Mouse (Mus musculus) kidney, embryonic 14.5 days (tissue): ENCODE data around the gene Lrrc26. TPM values are rescaled to one million over a fixed set of nuclear protein-coding genes. Genes with fewer than 3 reads are reported as not detected.
A peak's percentile ranks its signal among the peaks of the same experiment; 100 is the strongest.

Source experiments
- ATAC-seq: fragments of 200-750 bp; cut with Nextera tagmentation; 2 replicates; pipeline ENCODE4 v1.8.0; 2017; ENCODE audit warnings: moderate number of reproducible peaks, mild to moderate bottlenecking, moderate TSS enrichment, moderate library complexity; ENCODE audit not compliant: low FRiP score, low TSS enrichment
- H3K27ac ChIP-seq: fragments of 300-500 bp; sonication (generic); 2 replicates; pipeline ENCODE4 v1.5.1; 2014; ENCODE audit warnings: low read depth, mild to moderate bottlenecking, low read length, moderate library complexity, mixed read lengths
- H3K27me3 ChIP-seq: fragments of 300-500 bp; sonication (generic); 2 replicates; pipeline ENCODE4 v1.6.1; 2014; ENCODE audit warnings: mild to moderate bottlenecking, low read length; ENCODE audit not compliant: control insufficient read depth, insufficient read depth
- H3K36me3 ChIP-seq: fragments of 300-500 bp; sonication (generic); 2 replicates; pipeline ENCODE4 v1.6.1; 2014; ENCODE audit warnings: low read length, mixed read lengths; ENCODE audit not compliant: control insufficient read depth, insufficient read depth
- H3K4me1 ChIP-seq: fragments of 300-500 bp; sonication (generic); 2 replicates; pipeline ENCODE4 v1.6.1; 2014; ENCODE audit warnings: low read length, mixed read lengths; ENCODE audit not compliant: control insufficient read depth, insufficient read depth
- H3K4me2 ChIP-seq: fragments of 300-500 bp; sonication (generic); replicated peaks from 2 replicates; pipeline ENCODE4 v1.6.1; 2014; ENCODE audit warnings: low read depth, mild to moderate bottlenecking, low read length
- H3K4me3 ChIP-seq: fragments of 300-500 bp; sonication (generic); 2 replicates; pipeline ENCODE4 v1.5.1; 2014; ENCODE audit warnings: mild to moderate bottlenecking, low read length
- H3K9ac ChIP-seq: fragments of 300-500 bp; sonication (generic); 2 replicates; pipeline ENCODE4 v1.6.1; 2014; ENCODE audit warnings: low read depth, mild to moderate bottlenecking, low read length, moderate library complexity
- H3K9me3 ChIP-seq: fragments of 300-500 bp; sonication (generic); 2 replicates; pipeline ENCODE4 v1.6.1; 2016; ENCODE audit warnings: low read length; ENCODE audit not compliant: control insufficient read depth
- WGBS: fragments of 180-500 bp; shearing (Covaris S2); extraction: QIAGEN DNeasy Blood & Tissue Kit; methylation state at CpG from one replicate; pipeline ENCODE4 v1.1.7; 2014; 5-methylcytosine and 5-hydroxymethylcytosine counted together
- polyA plus RNA-seq: library from polyadenylated mRNA; unstranded; fragments of >200 nt; fragmentation: Nextera tagmentation; extraction: Ambion mirVana; gene quantifications from 2 replicates; pipeline ENCODE4 v1.2.1, GENCODE M21; 2014

Lrrc26 gene
- polyA plus RNA-seq, 1 experiment from 2014 or later = not detected

DNA sequence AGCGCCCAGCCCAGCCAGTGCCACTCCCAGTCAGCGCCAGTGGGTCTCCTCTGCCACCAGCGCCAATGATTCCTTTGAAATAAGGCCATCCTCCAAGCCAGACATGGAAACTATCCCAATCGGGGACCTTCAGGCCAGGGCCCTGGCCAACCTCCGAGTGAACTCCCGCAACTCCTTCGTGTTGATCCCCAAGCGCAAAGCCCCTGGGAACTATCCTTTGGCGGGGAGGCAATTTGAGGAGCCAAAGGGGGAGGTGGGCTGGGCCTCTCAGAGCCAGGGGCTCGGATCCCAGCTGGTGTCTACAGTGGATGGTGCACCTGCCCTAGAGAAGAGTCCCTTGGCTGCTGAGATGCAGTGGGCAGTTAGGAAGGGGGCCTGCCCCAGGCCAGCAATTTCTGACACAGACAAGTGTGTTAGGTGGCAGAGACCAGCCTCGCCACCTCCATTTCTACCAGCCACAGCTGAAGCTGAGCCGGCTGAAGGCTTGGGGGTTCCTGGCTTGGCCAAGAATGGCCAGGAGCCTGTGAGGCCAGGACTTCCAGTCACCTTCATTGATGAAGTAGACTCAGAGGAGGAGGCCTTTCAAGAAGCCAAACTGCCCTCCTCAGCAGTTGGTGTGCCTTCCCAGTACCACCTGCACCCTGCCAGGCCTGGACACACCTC is 26.0 kb upstream of the Lrrc26 start:
- Histone ChIP-seq H3K9me3 (no peaks in the 10 kb centered on the region), H3K9ac (peak overlapping the region; percentile 66), H3K4me1 (peaks cover 14% of the 10 kb centered on the region), H3K4me3 (peak overlapping the region; percentile 78), H3K27ac (no peak overlapping the region), H3K36me3 (peaks cover under 1% of the 10 kb centered on the region), H3K4me2 (peak overlapping the region; percentile 99), H3K27me3 (peaks cover 14% of the 10 kb centered on the region)
- 19% methylated on average over 12 of the region's 12 CpGs for WGBS
- ATAC-seq = no peak

DNA sequence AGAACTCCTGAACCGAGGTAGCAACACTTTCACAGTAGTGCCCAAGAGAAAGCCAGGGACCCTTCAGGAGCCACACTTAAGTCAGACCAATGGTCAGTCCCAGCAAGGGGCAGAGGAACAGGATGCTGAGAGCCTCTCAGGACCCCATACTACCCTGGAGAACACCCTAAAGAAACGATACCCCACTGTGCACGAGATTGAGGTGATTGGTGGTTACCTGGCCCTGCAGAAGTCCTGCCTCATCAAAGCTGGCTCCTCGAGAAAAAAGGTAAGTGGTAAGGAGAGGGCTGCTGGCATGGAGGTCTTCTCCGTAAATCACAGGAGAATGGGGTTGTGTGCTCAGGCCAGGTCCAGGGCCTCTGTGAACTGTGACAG is 25.4 kb upstream of the Lrrc26 start:
- 81% methylated on average over 5 of the region's 5 CpGs for WGBS
- Histone ChIP-seq H3K27ac (no peak overlapping the region), H3K27me3 (peaks cover 14% of the 10 kb centered on the region), H3K36me3 (peaks cover 6% of the 10 kb centered on the region), H3K4me3 (no peak overlapping the region; the same call in 1 of the 2 replicates), H3K4me2 (peak overlapping the region; percentile 15; the same call in 1 of the 2 replicates), H3K4me1 (peaks cover 14% of the 10 kb centered on the region), H3K9ac (no peak overlapping the region; the same call in 1 of the 2 replicates), H3K9me3 (no peaks in the 10 kb centered on the region)
- ATAC-seq = no peak

DNA sequence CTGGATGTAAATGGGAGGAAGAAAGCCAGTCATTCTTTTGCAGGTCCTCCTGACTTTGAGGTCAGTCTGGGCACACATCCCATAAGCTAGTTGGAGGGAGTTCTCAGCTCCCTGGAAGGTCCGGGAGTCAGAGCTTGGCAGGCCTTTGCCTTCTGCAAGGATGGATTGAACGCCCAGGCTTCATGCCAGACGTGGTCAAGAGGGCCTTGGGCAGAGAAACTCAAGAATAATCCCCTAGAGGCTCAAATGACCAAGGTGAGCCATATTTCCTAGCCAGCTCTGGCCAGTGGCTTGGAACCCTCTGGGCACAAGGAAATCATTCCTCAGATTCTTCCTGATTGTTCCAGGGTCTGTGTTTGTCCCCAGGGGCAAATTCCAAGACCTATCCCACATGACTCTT is 24.9 kb upstream of the Lrrc26 start:
- peaks cover 12% of the 10 kb centered on the region for H3K36me3 ChIP-seq
- peaks cover 14% of the 10 kb centered on the region for H3K4me1 ChIP-seq
- peak overlapping the region; percentile 15; the same call in 1 of the 2 replicates for H3K4me2 ChIP-seq
- H3K9ac ChIP-seq = no peak overlapping the region
- peaks cover 14% of the 10 kb centered on the region for H3K27me3 ChIP-seq
- 70% methylated on average over 3 of the region's 3 CpGs for WGBS
- no peak for ATAC-seq
- no peak overlapping the region for H3K4me3 ChIP-seq
- no peak overlapping the region for H3K27ac ChIP-seq
- no peaks in the 10 kb centered on the region for H3K9me3 ChIP-seq

DNA sequence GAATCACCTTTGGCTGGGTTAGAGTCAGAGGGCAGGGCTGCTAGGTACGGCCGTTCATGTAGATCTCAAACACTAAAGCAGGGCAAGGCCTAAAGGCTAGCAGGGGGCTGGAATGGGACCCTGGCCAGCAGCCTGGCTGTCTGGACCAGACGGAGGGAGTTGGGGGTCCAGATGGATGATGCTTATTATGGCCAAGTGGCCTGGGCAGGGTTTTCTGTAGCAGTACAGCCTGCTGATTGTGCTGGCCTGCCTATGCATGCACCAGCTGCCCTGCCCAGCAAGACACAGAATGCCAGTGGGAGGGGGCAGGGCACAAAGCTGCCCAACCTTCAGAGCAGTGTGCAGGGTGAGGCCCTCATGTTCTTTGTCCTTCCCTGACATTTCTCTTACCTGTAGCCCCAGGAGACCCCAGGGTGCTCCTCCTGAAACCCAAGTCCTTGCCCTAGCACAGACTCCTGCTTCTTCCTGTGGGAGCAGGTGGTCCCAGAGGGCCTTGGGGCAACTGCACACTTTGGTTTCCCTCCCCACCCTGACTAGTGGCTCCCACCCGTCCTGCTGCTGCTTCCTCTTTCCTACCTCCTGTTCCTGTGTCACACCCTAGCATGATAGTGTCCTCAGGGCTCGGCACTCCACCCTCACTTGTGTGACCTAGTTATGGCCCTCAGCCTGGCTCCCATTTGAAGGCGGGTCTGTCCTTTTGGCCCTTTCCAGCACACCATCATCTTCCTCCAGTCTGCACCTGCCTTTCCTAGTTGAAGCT is 23.6 kb upstream of the Lrrc26 start:
- Histone ChIP-seq H3K27ac (no peak overlapping the region), H3K4me2 (no peak overlapping the region), H3K36me3 (peaks cover 23% of the 10 kb centered on the region), H3K4me3 (no peak overlapping the region), H3K9ac (peak overlapping the region; percentile 24; the same call in 1 of the 2 replicates), H3K27me3 (peaks cover 14% of the 10 kb centered on the region), H3K9me3 (no peaks in the 10 kb centered on the region), H3K4me1 (peaks cover 18% of the 10 kb centered on the region)
- ATAC-seq = no peak
- WGBS = 60% methylated on average over 6 of the region's 6 CpGs

DNA sequence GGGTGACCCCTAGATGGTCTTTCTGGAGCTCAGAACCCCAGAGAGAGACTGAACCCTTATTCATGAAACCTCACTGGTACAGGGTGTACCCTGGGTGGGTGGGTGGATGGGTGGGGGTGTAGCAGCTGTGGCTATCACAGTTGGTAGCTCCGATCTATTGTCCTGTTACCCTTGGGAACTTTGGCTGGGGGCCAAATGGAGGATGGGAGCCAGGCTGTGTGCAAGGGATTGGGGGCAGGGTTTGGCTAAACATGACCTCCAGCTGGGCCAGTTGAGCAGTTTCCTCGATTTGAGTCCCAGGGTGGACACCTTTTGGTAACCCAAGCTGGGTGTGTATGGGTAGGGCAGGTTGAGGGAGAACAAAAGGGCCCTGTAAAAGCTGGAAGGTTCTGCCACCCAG is 23.0 kb upstream of the Lrrc26 start:
- Histone ChIP-seq H3K4me1 (peaks cover 24% of the 10 kb centered on the region), H3K4me2 (no peak overlapping the region)

DNA sequence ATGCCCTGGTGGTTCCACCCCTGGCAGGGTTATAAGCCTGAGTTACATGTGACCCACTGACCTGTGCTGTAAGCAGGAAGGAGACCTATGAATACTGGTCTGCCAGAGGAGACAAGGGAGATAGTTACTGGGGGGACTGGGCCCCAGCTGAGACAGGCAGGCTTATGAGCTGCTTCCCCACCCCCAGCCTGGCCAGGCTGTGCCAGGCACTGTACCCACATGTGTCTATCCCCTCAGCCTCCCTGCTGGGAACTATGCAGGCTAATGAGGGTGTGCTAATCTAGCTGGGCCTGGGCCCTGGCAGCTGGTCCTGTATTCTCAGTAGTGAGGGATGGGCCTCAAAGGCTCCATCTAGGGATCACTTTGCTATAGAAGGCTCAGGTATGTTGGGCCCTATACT is 22.5 kb upstream of the Lrrc26 start:
- Histone ChIP-seq H3K4me3 (no peak overlapping the region), H3K27me3 (peaks cover 14% of the 10 kb centered on the region), H3K9me3 (no peaks in the 10 kb centered on the region), H3K4me2 (no peak overlapping the region), H3K4me1 (peaks cover 24% of the 10 kb centered on the region), H3K36me3 (peaks cover 24% of the 10 kb centered on the region), H3K9ac (no peak overlapping the region), H3K27ac (no peak overlapping the region)
- no peak for ATAC-seq

More for the DNA sequence above, 23.0 kb upstream of the Lrrc26 start:
- 28% methylated on average over 2 of the region's 2 CpGs for WGBS
- Histone ChIP-seq H3K9ac (peak overlapping the region; percentile 24; the same call in 1 of the 2 replicates), H3K27ac (no peak overlapping the region), H3K36me3 (peaks cover 24% of the 10 kb centered on the region), H3K27me3 (peaks cover 14% of the 10 kb centered on the region), H3K4me3 (no peak overlapping the region), H3K9me3 (no peaks in the 10 kb centered on the region)
- no peak for ATAC-seq

DNA sequence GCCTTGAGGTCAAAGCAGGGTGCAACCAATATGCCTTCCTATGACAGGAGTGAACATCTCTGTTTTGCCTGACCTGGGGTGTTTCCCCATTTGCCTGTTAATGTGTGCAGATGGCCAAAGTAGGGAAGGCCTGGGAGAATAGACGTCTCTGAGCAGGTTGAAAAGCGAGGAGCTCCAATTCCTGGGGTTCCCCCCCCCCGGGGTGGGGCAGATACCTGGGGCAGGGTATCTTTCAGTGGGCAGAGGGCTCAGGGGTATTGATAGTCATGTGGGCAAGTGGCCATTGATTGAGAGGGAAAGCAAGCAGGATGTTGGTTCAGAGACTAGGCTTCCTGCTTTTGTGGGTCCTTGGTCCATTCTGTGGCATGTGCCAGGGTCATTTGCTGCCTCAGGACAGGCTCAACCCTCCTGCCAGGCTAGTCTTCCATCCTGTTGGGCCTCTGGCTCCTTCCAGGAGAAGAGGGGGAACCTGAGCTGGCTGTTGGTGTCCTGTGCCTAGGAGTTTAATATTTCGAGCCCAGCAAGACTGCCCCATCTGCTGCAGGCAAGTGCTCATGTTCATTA is 21.9 kb upstream of the Lrrc26 start:
- ATAC-seq = no peak
- Histone ChIP-seq H3K4me1 (peaks cover 24% of the 10 kb centered on the region), H3K9me3 (no peaks in the 10 kb centered on the region), H3K36me3 (peaks cover 24% of the 10 kb centered on the region), H3K9ac (no peak overlapping the region), H3K27ac (no peak overlapping the region), H3K27me3 (peaks cover 14% of the 10 kb centered on the region), H3K4me3 (no peak overlapping the region), H3K4me2 (no peak overlapping the region)
- WGBS = 84% methylated on average over 4 of the region's 4 CpGs

DNA sequence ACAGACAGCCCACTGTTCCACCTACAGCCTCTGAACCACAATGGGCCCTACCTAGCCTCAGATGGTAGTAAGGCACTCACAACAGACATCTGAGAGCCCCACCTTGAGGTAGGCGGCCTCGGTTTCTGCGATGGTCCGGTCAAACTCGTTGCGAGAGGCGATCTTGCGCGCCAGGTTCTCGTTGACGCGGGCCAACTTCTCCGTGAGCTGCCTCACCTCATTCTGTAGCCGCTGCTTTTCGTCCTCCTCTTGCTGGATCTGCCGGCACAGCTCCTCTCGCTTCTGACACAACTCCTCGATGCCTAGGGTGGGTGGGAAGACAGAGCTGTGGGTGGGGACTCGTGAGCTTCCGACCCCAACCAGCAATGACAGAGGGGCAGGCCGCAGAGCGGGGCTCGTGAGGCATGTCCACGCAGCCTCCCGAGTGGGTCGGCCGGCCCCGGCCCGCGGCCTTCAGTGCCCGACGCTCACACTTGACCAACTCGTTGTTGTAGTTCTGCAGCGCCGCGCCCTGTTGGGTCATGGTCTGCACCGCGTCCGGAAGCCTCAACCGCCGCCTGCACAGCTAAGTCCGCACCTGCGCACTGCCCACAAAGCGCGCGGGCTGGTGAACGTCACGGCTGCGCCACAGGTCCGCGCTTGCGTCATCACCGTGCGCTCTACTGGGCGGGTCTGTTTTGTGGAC is 17.7 kb upstream of the Lrrc26 start, which contains the start of the genes Ssna1 and Anapc2:
Gene Ssna1, minus strand, starts transcription at position 612 of the 685 bp plus-strand sequence.
Gene Anapc2, plus strand, starts transcription at position 652 of the 685 bp plus-strand sequence.
- Histone ChIP-seq H3K27me3 (no peaks in the 10 kb centered on the region), H3K4me3 (peak within 1 kb of the TSS; percentile 93), H3K4me2 (peak within 1 kb of the TSS; percentile 94), H3K27ac (peak within 1 kb of the TSS; percentile 76), H3K36me3 (peaks cover 60% of the 10 kb centered on the region), H3K9ac (peak within 1 kb of the TSS; percentile 88), H3K4me1 (peaks cover 18% of the 10 kb centered on the region), H3K9me3 (no peaks in the 10 kb centered on the region)
- ATAC-seq = peak; percentile 97
- WGBS = under 1% methylated on average over 55 of the region's 55 CpGs
